ENCODE assay signal across 25 mouse cellular contexts in genomic region chr15:96365351-96365750, GRCm38 (mm10).
"Had no signal": no experiment of that assay in that cellular context is flagged by ENCODE, and none has a peak within 500 bp of the region (broad histone marks: within the 10 kb centered on the region; RNA-seq: fewer than 3 reads in every experiment).

No protein-coding gene starts in this region.

- H3K9ac ChIP-seq: heart, embryonic 12.5 days; hindbrain, embryonic 12.5 days; hindbrain, embryonic 14.5 days; intestine, embryonic 15.5 days; limb, embryonic 12.5 days; liver, embryonic 13.5 days; liver, embryonic 15.5 days had no signal

- H3K4me2 ChIP-seq: heart, embryonic 12.5 days; hindbrain, embryonic 12.5 days; hindbrain, embryonic 14.5 days; intestine, embryonic 15.5 days; limb, embryonic 12.5 days; liver, embryonic 13.5 days; liver, embryonic 15.5 days had no signal

- H3K27me3 ChIP-seq: heart, embryonic 12.5 days; hindbrain, embryonic 12.5 days; intestine, embryonic 15.5 days; limb, embryonic 12.5 days; liver, embryonic 13.5 days; liver, embryonic 15.5 days had no signal

- H3K4me1 ChIP-seq: heart, embryonic 10.5 days; hindbrain, embryonic 10.5 days; hindbrain, embryonic 12.5 days; intestine, embryonic 15.5 days; limb, embryonic 10.5 days; limb, embryonic 12.5 days; liver, embryonic 13.5 days; liver, embryonic 15.5 days had no signal

- DNase-seq: gastrocnemius, postnatal 14 days; heart, adult 18-20 months; heart, postnatal 10 days; heart, postnatal 4 days; kidney, adult 18-20 months; kidney, adult 8-10 months; kidney, postnatal 10 days; kidney, postnatal 25 days; kidney, postnatal 4 days; liver; liver, embryonic 13.5 days had no signal

- ATAC-seq: hindbrain, embryonic 16.5 days; inflammation-experienced regulatory T-cells, adult 6 months; intestine, embryonic 15.5 days; intestine, postnatal 0 days had no signal

- H3K4me3 ChIP-seq: heart, embryonic 10.5 days; heart, embryonic 12.5 days; hindbrain, embryonic 10.5 days; hindbrain, embryonic 12.5 days; intestine, embryonic 15.5 days; layer of hippocampus, adult 2 months; left cerebral cortex, adult 2 months; limb, embryonic 10.5 days; limb, embryonic 12.5 days; liver, embryonic 13.5 days; liver, embryonic 15.5 days had no signal

- H3K9me3 ChIP-seq: heart, embryonic 10.5 days; heart, embryonic 12.5 days; hindbrain, embryonic 10.5 days; hindbrain, embryonic 12.5 days; intestine, embryonic 15.5 days; limb, embryonic 10.5 days; limb, embryonic 12.5 days; liver, embryonic 13.5 days; liver, embryonic 15.5 days had no signal

- H3K27ac ChIP-seq: heart, embryonic 10.5 days; hindbrain, embryonic 10.5 days; hindbrain, embryonic 12.5 days; hindbrain, embryonic 14.5 days; intestine, embryonic 15.5 days; layer of hippocampus, adult 2 months; left cerebral cortex, adult 2 months; limb, embryonic 10.5 days; limb, embryonic 12.5 days; liver, embryonic 13.5 days; liver, embryonic 15.5 days had no signal
